Mouse (Mus musculus) large intestine, adult 2 months (tissue): Measurements from ENCODE around the gene Naa11. TPM values are rescaled to one million over a fixed set of nuclear protein-coding genes. Genes with fewer than 3 reads are reported as not detected.

Experiments used
- DNase-seq: peaks from one replicate; pipeline ENCODE4 v3.0.0-alpha.2; 2012; ENCODE audit warnings: low read depth, low spot score
- WGBS: fragments of 180-500 bp; shearing (Covaris S2); methylation state at CpG from one replicate; pipeline ENCODE4 v1.1.7; 2018; 5-methylcytosine and 5-hydroxymethylcytosine counted together
- polyA plus RNA-seq: library from polyadenylated mRNA; depleted of rRNA; stranded (reverse); fragments of >200 nt; gene quantifications from 2 replicates; pipeline ENCODE4 v1.2.3, GENCODE M21; 2012; rRNA removed

Gene Naa11
- polyA plus RNA-seq, 1 experiment: not detected

DNA sequence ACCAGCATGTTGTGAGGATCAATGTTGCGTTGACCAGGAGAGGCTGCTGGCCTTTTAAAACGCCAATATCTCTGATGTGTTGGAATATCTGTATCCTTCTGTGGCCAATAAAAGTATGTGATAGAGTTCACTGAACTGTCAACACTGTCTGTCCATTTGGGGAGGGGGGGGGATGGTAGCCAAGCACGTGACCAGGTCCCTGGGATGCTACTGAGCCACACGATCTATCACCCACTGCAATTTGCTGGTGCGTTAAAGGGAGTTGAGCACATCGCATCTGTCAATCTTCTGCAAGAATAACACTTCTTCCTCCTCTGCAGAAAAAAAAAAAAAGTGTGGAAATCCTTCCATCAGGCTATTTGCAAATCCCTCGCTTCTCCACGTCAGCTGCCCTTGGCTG is 43.9 kb downstream of the Naa11 start:
- DNase-seq: no peak
- 70% methylated on average over 8 of the region's 8 CpGs for WGBS

DNA sequence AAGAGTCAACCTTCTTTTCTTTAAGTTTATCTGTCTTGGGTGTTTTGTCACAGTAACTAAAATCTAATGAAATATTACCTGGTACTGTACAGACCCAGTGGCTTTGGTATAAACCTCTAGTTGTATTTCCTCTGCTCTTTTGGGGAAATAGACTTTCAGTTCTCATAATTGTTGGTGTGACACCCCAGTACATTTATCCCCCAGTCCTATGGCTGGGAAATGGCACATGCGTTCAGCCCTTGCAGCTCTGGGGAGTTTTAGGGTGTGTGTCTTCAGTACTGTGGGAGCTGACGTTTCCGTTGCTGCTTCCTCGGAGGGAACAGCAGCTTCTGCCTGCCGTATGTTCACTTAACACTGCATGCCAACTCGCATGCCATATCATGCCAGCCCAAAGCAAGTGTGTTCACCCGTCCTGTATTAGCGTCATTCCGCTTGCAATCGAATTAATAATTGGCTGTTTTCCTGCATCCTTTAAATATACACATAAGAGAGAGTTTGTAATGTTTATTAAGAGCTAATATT is 46.4 kb downstream of the Naa11 start:
- no peak for DNase-seq
- WGBS: 86% methylated on average over 10 of the region's 10 CpGs

DNA sequence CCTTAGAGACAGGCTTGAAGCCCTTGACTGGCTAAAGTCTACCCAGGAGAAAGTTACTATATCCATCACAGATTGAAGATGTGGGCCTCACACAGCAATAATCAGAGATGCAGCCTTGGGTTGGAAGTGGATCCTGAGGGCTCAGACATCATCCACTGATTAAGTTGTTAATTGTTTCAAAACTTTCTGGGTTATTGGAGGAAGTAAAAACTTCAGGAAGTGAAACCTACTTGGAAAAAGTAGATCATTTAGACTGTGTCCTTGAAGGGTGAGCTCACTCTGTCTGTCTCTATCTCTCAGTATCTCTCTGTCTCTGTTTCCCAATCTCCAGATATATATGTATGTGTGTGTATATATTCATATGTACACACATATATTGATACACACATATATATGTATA is 47.0 kb downstream of the Naa11 start:
- no peak for DNase-seq

DNA sequence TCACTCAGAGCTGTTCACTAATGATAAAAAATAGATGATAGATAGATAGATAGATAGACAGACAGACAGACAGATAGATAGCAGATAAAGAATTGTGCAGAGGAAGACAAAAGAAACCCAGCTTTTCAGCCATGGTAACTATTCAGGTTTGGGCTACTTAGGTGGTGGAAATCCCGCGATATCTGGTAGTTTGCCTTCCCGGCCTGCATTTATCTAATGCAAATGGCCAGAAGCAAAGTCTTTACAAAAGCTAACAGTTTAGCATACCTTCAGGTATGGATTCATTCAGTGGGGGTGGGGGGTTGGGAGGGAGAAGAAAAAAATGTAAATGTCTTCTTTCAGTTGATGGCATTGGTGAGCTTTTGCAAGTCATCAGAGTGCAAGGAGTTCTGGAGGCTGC is 48.0 kb downstream of the Naa11 start:
- DNase-seq: no peak
- WGBS: 85% methylated on average over 3 of the region's 3 CpGs

DNA sequence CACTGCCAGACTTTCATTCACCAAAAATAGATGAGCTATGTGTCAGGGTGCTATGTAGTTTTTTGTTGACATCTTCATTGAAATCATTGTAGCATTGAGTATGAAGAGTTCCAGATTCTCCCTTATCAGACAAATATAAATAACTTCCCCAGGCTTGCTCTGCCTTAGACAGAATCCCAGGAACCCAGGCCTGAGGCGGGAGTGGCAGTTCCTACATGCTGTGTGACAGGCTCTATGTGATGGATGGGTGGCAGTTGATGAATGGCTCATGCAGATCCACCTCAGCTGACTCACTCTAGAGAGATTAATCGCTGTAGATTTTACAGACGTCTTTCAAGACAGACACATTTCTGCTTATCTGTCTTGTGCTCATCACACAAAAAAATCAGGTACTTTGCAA is 57.4 kb downstream of the Naa11 start:
- 72% methylated on average over 3 of the region's 3 CpGs for WGBS
- no peak for DNase-seq

Other genes with a start within 250 kb of the Naa11 start
- gene Gk2, start 64.6 kb upstream of the Naa11 start, polyA plus RNA-seq: not detected in 2 replicates